Comparison of ENCODE assay signal across 24 mouse cellular contexts in genomic region chr10:119575780-119576179, GRCm38 (mm10).
"Had no signal": no experiment of that assay in that cellular context is flagged by ENCODE, and none has a peak within 500 bp of the region (broad histone marks: within the 10 kb centered on the region; RNA-seq: fewer than 3 reads in every experiment).

No protein-coding gene starts in this region.

- H3K27me3 ChIP-seq: heart, embryonic 13.5 days; heart, embryonic 15.5 days; hindbrain, embryonic 13.5 days; hindbrain, embryonic 15.5 days; limb, embryonic 12.5 days; liver, embryonic 13.5 days had no signal

- H3K36me3 ChIP-seq: heart, embryonic 10.5 days; heart, embryonic 13.5 days; heart, embryonic 15.5 days; hindbrain, embryonic 13.5 days; hindbrain, embryonic 15.5 days; limb, embryonic 10.5 days; limb, embryonic 12.5 days; liver, embryonic 13.5 days had no signal

- H3K9ac ChIP-seq: forebrain, postnatal 0 days; heart, embryonic 13.5 days; heart, embryonic 15.5 days; hindbrain, embryonic 13.5 days; hindbrain, embryonic 15.5 days; limb, embryonic 12.5 days; liver, embryonic 13.5 days had no signal

- H3K4me1 ChIP-seq: heart, embryonic 10.5 days; heart, embryonic 15.5 days; hindbrain, embryonic 13.5 days; hindbrain, embryonic 15.5 days; liver, embryonic 13.5 days had no signal

- DNase-seq: forebrain, postnatal 0 days; gastrocnemius, postnatal 14 days; gastrocnemius, postnatal 36 days; heart, adult 18-20 months; heart, postnatal 14 days; heart, postnatal 36 days; kidney, adult 18-20 months; kidney, adult 8-10 months; kidney, postnatal 10 days; kidney, postnatal 25 days; kidney, postnatal 4 days; liver; liver, embryonic 13.5 days had no signal

- H3K9me3 ChIP-seq: heart, embryonic 10.5 days; heart, embryonic 13.5 days; heart, embryonic 15.5 days; hindbrain, embryonic 13.5 days; hindbrain, embryonic 15.5 days; limb, embryonic 10.5 days; limb, embryonic 12.5 days had no signal

- H3K27ac ChIP-seq: heart, embryonic 10.5 days; heart, embryonic 13.5 days; heart, embryonic 15.5 days; hindbrain, embryonic 13.5 days; hindbrain, embryonic 15.5 days; hindbrain, postnatal 0 days; layer of hippocampus, adult 2 months; left cerebral cortex, adult 2 months; limb, embryonic 10.5 days; limb, embryonic 12.5 days; liver, embryonic 13.5 days had no signal

- H3K4me2 ChIP-seq: heart, embryonic 13.5 days; heart, embryonic 15.5 days; hindbrain, embryonic 13.5 days; hindbrain, embryonic 15.5 days; limb, embryonic 12.5 days; liver, embryonic 11.5 days; liver, embryonic 13.5 days had no signal

- ATAC-seq: forebrain, postnatal 0 days; hindbrain, postnatal 0 days had no signal

- H3K4me3 ChIP-seq: heart, embryonic 10.5 days; heart, embryonic 13.5 days; heart, embryonic 15.5 days; hindbrain, embryonic 13.5 days; hindbrain, embryonic 15.5 days; layer of hippocampus, adult 2 months; left cerebral cortex, adult 2 months; limb, embryonic 10.5 days; limb, embryonic 12.5 days; liver, embryonic 13.5 days had no signal
